Mouse (Mus musculus): ENCODE data around the gene Rgs7bp.

DNA sequence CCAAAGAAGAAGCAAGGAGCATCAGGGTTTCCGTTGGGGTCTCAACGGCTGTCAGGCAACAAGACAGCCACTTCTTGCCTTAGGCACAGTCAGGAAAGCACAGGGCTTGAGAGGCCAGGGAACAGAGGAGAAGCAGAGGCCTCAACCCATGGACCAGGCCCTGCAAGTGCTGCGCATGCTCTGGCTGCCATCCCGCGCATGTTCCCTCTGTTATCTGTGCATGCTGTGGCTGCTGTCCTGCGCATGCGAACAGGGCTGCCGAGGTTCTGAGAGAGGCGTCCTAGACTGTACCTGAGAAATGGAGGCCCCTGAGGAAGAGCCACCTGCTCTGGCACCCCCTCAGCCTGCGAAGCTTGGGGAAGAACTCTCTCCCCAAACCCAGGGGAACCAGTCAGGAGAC is 27.1 kb upstream of the Rgs7bp start, which contains the start of gene 4933425L06Rik:
- TF ChIP-seq CTCF (IDR thresholded peaks at IDR 0.05 in 2 of 3, conservative IDR thresholded peaks at IDR 0.05 in 1 of 3; ENCODE audit: control insufficient read depth in 1 of 3, insufficient read depth in 1 of 3, low read depth in 2 of 3, low read length in 3 of 3, poor library complexity in 1 of 3, severe bottlenecking in 1 of 3), result no peak
- no peak for TF ChIP-seq BHLHE40 (IDR thresholded peaks at IDR 0.05; ENCODE audit: borderline replicate concordance, low read depth, low read length)
- no peak for TF ChIP-seq POLR2A (IDR thresholded peaks at IDR 0.05; ENCODE audit: control insufficient read depth in 1 of 2, insufficient read depth in 1 of 2, low read depth in 1 of 2, low read length in 2 of 2, poor library complexity in 1 of 2)
- no peak for TF ChIP-seq SIN3A (IDR thresholded peaks at IDR 0.05; ENCODE audit: low read length)
- no peak for TF ChIP-seq MAFK (IDR thresholded peaks at IDR 0.05; ENCODE audit: borderline replicate concordance, low read depth, low read length)
- no peak for TF ChIP-seq EP300 (IDR thresholded peaks at IDR 0.05; ENCODE audit: low read depth in 1 of 2, low read length in 2 of 2)
- TF ChIP-seq GATA1 (IDR thresholded peaks at IDR 0.05; ENCODE audit: low read depth, low read length), result no peak
- TF ChIP-seq ZC3H11A (IDR thresholded peaks at IDR 0.05; ENCODE audit: low read depth, low read length), result no peak
- no peak for TF ChIP-seq TAL1 (IDR thresholded peaks at IDR 0.05; ENCODE audit: low read length)
- no peak for TF ChIP-seq UBTF (IDR thresholded peaks at IDR 0.05; ENCODE audit: borderline replicate concordance, insufficient read depth, low read depth, low read length)
- TF ChIP-seq USF1 (IDR thresholded peaks at IDR 0.05; ENCODE audit: low read depth, low read length), result no peak

All from MEL (cell line).